Mouse (Mus musculus): ENCODE measurements around the gene Sec24d. TPM values are rescaled to one million over a fixed set of nuclear protein-coding genes. Genes with fewer than 3 reads are reported as not detected.
"Not testable (repeated sequence)": the region's sequence is repeated elsewhere in the genome, so short reads cannot be mapped to it uniquely, and the experiment has no call there.

Sec24d gene
- polyA plus RNA-seq, 1 experiment from 2014 or later, result 20.1 TPM

GRCm38 (mm10) chr3:123348080-123348802 is 81.0 kb downstream of the Sec24d start:
- Histone ChIP-seq H3K4me3 (no peak overlapping the region), H3K9ac (no peak overlapping the region), H3K4me1 (replicated peaks) (no peaks in the 10 kb centered on the region), H3K9me3 (no peaks in the 10 kb centered on the region), H3K27me3 (no peaks in the 10 kb centered on the region), H3K36me3 (no peaks in the 10 kb centered on the region), H3K27ac (replicated peaks) (no peak overlapping the region), H3K4me2 (no peak overlapping the region)
- no peak for ATAC-seq (ENCODE audit: low read depth)
- 93% methylated on average over 12 of the region's 12 CpGs for WGBS

- ATAC-seq (ENCODE audit: low read depth), result no peak
- WGBS, result 85% methylated on average over 8 of the region's 8 CpGs
- no peaks in the 10 kb centered on the region for H3K9me3 ChIP-seq
- H3K4me3 ChIP-seq, result no peak overlapping the region
- H3K27me3 ChIP-seq, result no peaks in the 10 kb centered on the region
- H3K4me1 ChIP-seq (replicated peaks), result no peaks in the 10 kb centered on the region
- H3K9ac ChIP-seq, result no peak overlapping the region
- no peak overlapping the region for H3K27ac ChIP-seq (replicated peaks)
- H3K36me3 ChIP-seq, result no peaks in the 10 kb centered on the region
- H3K4me2 ChIP-seq, result no peak overlapping the region
Measured at GRCm38 (mm10) chr3:123350602-123351001, 83.3 kb downstream of the Sec24d start.

DNA sequence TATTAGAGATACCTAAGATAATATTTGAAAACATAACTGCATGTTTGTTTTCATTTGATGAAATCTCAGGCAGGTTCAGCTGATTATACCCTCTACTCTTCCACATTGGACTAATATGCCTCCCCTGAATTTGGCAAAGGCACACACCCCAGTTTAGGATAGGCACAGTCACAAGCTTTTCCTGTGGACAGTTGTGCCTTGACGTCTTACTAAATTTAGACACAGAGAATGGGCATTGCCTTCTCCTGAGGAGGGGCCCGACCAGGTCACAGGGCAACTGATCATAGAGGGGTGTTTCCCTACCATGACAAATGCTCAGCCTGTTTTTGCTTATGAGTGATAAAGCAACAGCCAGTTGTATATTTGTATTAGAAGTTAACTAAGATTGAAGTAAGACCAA is 84.3 kb downstream of the Sec24d start:
- no peak for ATAC-seq (ENCODE audit: low read depth)
- Histone ChIP-seq H3K9me3 (no peaks in the 10 kb centered on the region), H3K4me2 (no peak overlapping the region), H3K36me3 (no peaks in the 10 kb centered on the region), H3K27ac (replicated peaks) (no peak overlapping the region), H3K27me3 (no peaks in the 10 kb centered on the region), H3K4me1 (replicated peaks) (no peaks in the 10 kb centered on the region), H3K9ac (no peak overlapping the region), H3K4me3 (no peak overlapping the region)
- WGBS, result 88% methylated on average over 2 of the region's 2 CpGs

DNA sequence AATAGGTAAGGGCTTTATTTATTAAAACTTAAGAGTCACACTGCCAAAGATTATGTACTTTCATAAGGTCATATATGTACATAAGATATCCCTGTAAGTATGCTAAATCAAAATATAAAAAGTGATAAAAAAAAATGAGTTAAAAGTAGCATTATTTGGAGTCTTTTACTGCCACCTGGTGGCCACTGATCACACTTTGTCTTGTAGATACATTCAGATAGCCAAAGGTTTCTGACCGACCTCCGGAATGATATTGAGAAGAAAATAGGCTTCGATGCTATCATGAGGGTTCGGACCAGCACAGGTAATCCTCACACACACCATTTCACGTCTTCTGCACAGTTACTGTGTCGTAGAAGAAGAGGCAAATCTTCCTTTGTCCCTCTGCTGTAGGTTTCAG is 85.9 kb downstream of the Sec24d start:
- H3K9ac ChIP-seq, result no peak overlapping the region
- WGBS, result 74% methylated on average over 6 of the region's 6 CpGs
- H3K4me3 ChIP-seq, result no peak overlapping the region
- H3K9me3 ChIP-seq, result no peaks in the 10 kb centered on the region
- ATAC-seq (ENCODE audit: low read depth), result no peak
- H3K4me2 ChIP-seq, result no peak overlapping the region
- H3K4me1 ChIP-seq (replicated peaks), result no peaks in the 10 kb centered on the region
- H3K27ac ChIP-seq (replicated peaks), result no peak overlapping the region
- H3K36me3 ChIP-seq, result no peaks in the 10 kb centered on the region
- H3K27me3 ChIP-seq, result no peaks in the 10 kb centered on the region

GRCm38 (mm10) chr3:123353661-123354060 is 86.4 kb downstream of the Sec24d start:
- H3K4me2 ChIP-seq, result no peak overlapping the region
- no peak overlapping the region for H3K27ac ChIP-seq (replicated peaks)
- no peaks in the 10 kb centered on the region for H3K9me3 ChIP-seq
- 91% methylated on average over 12 of the region's 12 CpGs for WGBS
- no peak overlapping the region for H3K9ac ChIP-seq
- no peaks in the 10 kb centered on the region for H3K4me1 ChIP-seq (replicated peaks)
- no peak overlapping the region for H3K4me3 ChIP-seq
- H3K36me3 ChIP-seq, result no peaks in the 10 kb centered on the region
- no peak for ATAC-seq (ENCODE audit: low read depth)
- no peaks in the 10 kb centered on the region for H3K27me3 ChIP-seq

DNA sequence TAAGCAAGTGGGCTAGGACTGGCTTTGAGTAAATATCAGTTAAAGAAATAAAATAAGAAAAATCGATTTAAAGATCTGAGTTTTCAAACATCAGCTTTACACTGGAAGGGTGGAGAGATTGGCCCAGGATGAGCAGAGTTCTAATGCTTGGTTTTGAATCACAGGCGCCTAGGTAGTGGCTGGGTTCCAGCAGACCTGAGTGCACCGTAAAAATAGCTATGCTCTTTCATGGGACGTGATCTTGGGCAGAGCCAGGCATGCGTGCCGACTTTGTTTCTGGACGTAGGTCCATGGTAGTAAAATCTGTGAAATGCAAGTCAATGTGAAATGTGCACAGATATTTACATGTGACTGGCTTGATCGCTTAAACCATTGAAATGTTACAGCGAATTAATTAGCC is 87.1 kb downstream of the Sec24d start:
- no peak for ATAC-seq (ENCODE audit: low read depth)
- Histone ChIP-seq H3K36me3 (no peaks in the 10 kb centered on the region), H3K27me3 (no peaks in the 10 kb centered on the region), H3K4me1 (replicated peaks) (no peaks in the 10 kb centered on the region), H3K4me2 (no peak overlapping the region), H3K9ac (no peak overlapping the region), H3K4me3 (no peak overlapping the region), H3K9me3 (no peaks in the 10 kb centered on the region), H3K27ac (replicated peaks) (no peak overlapping the region)
- WGBS, result 87% methylated on average over 9 of the region's 9 CpGs

DNA sequence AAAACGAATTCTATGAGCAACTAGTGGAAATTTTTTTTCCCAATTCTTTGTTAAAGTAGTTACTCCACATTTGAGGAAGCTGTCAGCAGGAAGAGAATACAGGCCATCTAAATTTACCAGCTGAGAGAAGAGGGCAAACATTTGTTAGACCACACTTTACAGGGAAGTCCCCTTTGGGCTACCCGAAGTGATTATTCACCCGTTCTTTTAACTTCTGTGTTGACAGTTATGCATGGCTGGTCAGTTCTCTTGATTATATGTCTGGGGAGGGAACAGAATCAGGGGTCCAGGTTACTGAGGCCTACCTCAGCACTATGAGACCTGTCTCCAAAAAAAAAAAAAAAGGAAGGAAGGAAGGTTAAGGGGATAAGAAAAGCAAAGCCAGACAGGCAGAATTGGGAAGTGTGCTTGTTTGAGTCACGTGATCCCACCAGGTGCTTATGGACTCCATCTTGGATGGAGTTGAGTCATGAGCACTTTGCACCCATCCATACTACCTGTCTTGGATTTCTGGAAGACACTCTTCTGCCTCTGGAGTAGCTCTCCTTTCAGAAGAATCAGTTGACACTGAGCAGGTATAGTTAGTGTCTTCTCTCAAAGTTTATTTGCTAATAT is 89.2 kb downstream of the Sec24d start:
- Histone ChIP-seq H3K4me2 (no peak overlapping the region), H3K9me3 (no peaks in the 10 kb centered on the region), H3K27me3 (no peaks in the 10 kb centered on the region), H3K36me3 (no peaks in the 10 kb centered on the region), H3K27ac (replicated peaks) (no peak overlapping the region), H3K4me3 (no peak overlapping the region), H3K4me1 (replicated peaks) (no peaks in the 10 kb centered on the region), H3K9ac (no peak overlapping the region)
- WGBS, result 83% methylated on average over 4 of the region's 4 CpGs
- ATAC-seq (ENCODE audit: low read depth), result no peak

- 92% methylated on average over 2 of the region's 2 CpGs for WGBS
Measured at GRCm38 (mm10) chr3:123366820-123367219, 99.6 kb downstream of the Sec24d start.

GRCm38 (mm10) chr3:123369161-123369560 is 101.9 kb downstream of the Sec24d start:
- no peaks in the 10 kb centered on the region for H3K27me3 ChIP-seq
- H3K4me3 ChIP-seq, result no peak overlapping the region
- no peaks in the 10 kb centered on the region for H3K4me1 ChIP-seq (replicated peaks)
- no peak overlapping the region for H3K4me2 ChIP-seq
- H3K9me3 ChIP-seq, result no peaks in the 10 kb centered on the region
- 93% methylated on average over 12 of the region's 12 CpGs for WGBS
- H3K36me3 ChIP-seq, result peaks cover 41% of the 10 kb centered on the region
- no peak overlapping the region for H3K9ac ChIP-seq
- no peak overlapping the region for H3K27ac ChIP-seq (replicated peaks)
- ATAC-seq (ENCODE audit: low read depth), result no peak

More at GRCm38 (mm10) chr3:123366820-123367219, 99.6 kb downstream of the Sec24d start:
- ATAC-seq (ENCODE audit: low read depth); H3K4me2 ChIP-seq; H3K9ac ChIP-seq; H3K4me1 ChIP-seq (replicated peaks); H3K9me3 ChIP-seq; H3K27ac ChIP-seq (replicated peaks); H3K4me3 ChIP-seq; H3K27me3 ChIP-seq: not testable (repeated sequence)
- peaks cover 37% of the 10 kb centered on the region for H3K36me3 ChIP-seq

- H3K4me1 ChIP-seq (replicated peaks), result no peaks in the 10 kb centered on the region
- no peak overlapping the region for H3K4me3 ChIP-seq
- no peak overlapping the region for H3K4me2 ChIP-seq
- H3K9ac ChIP-seq, result no peak overlapping the region
- H3K27me3 ChIP-seq, result no peaks in the 10 kb centered on the region
- peaks cover 51% of the 10 kb centered on the region for H3K36me3 ChIP-seq
- ATAC-seq (ENCODE audit: low read depth), result no peak
- H3K9me3 ChIP-seq, result no peaks in the 10 kb centered on the region
- 95% methylated on average over 5 of the region's 5 CpGs for WGBS
- no peak overlapping the region for H3K27ac ChIP-seq (replicated peaks)
Measured at GRCm38 (mm10) chr3:123370927-123371326, 103.7 kb downstream of the Sec24d start.

DNA sequence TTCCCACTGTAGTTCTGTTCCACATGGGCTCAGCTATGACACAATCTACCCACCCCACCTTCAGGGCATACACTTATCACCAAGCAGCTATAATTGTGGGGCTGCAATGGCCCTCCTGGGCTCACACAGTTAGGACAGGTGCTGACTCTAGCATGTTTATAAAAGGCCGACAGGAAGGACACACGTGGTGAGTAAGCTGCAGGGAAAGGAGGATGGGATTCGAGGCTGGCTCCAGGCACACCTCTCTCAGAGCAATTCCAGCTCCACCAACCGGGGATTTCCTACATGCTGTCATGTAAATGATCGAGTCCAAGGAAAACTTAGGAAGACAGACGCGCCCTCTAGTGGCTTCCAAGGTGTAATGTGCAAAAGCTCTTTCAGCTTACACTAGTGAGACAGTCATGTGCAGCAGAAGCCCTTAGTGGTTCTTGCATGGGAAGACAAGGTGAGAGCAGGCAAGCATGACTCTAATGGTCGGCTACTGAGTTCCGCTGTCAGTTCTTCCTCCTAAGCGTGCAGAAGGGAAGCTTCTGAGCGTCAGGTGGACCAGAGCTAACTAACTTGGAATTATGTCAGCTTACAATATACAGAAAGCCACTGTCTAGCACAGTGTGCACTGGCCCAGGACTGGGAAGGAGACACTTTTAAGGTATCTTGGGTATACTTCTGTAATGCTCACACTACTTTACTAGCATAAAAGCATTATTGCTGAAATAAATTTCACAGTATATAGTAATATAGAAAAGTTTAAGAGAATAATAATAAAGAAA is 104.7 kb downstream of the Sec24d start:
- 34% methylated on average over 11 of the region's 11 CpGs for WGBS

DNA sequence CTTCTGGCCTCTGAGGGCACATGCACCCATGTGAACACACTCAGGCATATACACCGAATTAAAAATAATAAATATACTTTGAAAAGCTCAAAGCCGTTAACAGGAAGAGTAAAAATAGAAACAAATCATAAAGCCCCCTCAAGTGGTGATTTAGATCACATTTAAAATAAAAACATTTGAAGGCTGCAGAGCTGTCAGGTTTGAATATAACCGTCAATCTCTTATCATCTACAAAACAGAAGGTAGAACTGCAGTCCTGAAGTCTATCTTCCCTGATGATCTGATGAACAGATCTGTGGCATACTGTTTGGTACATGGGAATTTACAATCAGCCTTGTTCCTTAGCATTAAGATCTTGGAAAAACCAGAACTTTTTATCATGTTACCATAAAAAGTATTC is 109.3 kb downstream of the Sec24d start:
- no peak for ATAC-seq (ENCODE audit: low read depth)
- no peak overlapping the region for H3K4me2 ChIP-seq
- H3K9me3 ChIP-seq, result no peaks in the 10 kb centered on the region
- no peak overlapping the region for H3K27ac ChIP-seq (replicated peaks)
- no peak overlapping the region for H3K9ac ChIP-seq
- no peaks in the 10 kb centered on the region for H3K27me3 ChIP-seq
- H3K36me3 ChIP-seq, result peaks cover 60% of the 10 kb centered on the region
- no peaks in the 10 kb centered on the region for H3K4me1 ChIP-seq (replicated peaks)
- 91% methylated on average over 3 of the region's 3 CpGs for WGBS
- no peak overlapping the region for H3K4me3 ChIP-seq

More for the DNA sequence above, 104.7 kb downstream of the Sec24d start:
- H3K27ac ChIP-seq (replicated peaks), result no peak overlapping the region
- H3K9ac ChIP-seq, result no peak overlapping the region
- no peaks in the 10 kb centered on the region for H3K4me1 ChIP-seq (replicated peaks)
- peak; percentile 84 for ATAC-seq (ENCODE audit: low read depth)
- peaks cover 50% of the 10 kb centered on the region for H3K36me3 ChIP-seq
- no peak overlapping the region for H3K4me3 ChIP-seq
- H3K4me2 ChIP-seq, result no peak overlapping the region
- no peaks in the 10 kb centered on the region for H3K9me3 ChIP-seq
- H3K27me3 ChIP-seq, result no peaks in the 10 kb centered on the region
